Mouse (Mus musculus): ENCODE results near the gene Limk1. TPM values are rescaled to one million over a fixed set of nuclear protein-coding genes. Genes with fewer than 3 reads are reported as not detected.

Gene Limk1
- polyA plus RNA-seq (2012; rRNA removed): 5.4 and 7.1 TPM in 2 replicates

DNA sequence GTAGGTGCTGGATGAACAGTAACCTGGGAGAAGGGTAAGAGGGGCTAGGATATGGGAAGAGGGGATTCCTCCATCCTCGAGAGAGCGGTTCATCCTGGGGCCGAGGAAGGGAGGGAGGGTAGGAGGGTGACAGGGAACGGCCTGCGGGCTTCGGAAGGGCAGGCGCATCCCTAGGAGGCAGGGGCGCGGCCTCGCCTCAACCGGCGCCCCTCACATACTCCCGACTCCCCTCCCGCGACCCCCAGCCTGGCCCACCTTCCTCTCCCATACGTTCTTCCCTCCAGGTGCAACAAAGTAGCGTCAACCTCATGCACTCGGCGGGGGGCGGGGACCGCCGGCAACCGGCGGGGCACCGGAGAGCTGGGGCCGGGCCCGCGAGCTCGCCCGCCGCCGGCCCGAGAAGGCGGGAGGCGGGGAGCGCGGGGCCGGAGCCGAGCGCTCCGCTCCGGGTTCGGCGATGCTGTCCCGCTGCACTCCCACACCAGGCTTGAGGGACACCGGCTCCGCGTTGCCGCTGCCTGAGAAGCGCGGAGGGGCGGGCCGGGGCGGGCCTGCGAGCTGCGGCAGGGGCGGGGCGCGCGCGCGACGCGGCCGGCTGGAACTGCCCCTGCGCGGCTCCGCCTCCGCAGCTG is at the start of gene Limk1:
Limk1 (minus strand) TSS at position 513 of the 632 bp plus-strand sequence.
- WGBS: 1% methylated on average over 64 of the region's 69 CpGs
- no peak for DNase-seq (ENCODE audit: low read depth, low spot score)

- WGBS: 66% methylated on average over 2 of the region's 2 CpGs
- no peak for DNase-seq (ENCODE audit: low read depth, low spot score)
Observed at GRCm38 (mm10) chr5:134734920-134735319, 46.5 kb upstream of the Limk1 start.

DNA sequence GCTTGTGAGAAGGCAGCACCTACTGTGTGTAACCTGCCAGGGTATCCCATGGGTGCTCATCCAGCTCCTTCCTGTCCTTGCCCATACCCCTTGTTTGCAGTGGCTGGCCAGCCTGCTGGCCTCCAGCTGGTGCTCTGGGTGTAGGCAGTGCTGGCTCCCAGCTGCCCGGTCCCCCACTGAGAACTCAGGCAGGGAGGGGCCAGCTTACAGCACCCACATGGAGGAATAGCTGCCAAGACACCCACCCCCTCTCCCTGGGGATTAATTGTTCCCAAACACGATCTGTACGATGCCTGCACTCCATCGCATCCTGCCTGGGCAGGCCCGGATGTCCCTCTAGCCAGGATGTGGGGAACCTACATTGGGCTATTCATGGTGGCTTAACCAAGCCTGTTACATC is 45.7 kb upstream of the Limk1 start:
- 59% methylated on average over 5 of the region's 5 CpGs for WGBS
- no peak for DNase-seq (ENCODE audit: low read depth, low spot score)

DNA sequence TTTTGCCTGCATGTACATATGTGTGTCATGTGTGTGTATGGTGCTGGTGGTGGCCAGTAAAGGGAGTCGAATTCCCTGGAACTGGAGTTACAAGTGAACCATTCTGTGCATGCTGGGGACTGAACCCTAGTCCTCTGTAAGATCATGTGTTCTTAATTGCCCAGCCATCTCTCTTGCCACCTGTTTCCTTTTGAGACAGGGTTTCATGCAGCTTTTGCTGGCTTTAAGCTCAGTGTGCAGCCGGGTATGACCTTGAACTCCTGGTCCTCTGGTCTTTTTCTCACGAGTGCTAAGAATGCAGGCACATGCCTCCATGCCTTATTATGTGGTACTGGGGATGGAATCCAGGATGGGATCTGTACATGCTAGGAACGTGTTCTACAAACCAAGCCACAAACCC is 44.8 kb upstream of the Limk1 start:
- no peak for DNase-seq (ENCODE audit: low read depth, low spot score)
- whole genome bisulfite sequencing: 72% methylated on average over 4 of the region's 4 CpGs

DNA sequence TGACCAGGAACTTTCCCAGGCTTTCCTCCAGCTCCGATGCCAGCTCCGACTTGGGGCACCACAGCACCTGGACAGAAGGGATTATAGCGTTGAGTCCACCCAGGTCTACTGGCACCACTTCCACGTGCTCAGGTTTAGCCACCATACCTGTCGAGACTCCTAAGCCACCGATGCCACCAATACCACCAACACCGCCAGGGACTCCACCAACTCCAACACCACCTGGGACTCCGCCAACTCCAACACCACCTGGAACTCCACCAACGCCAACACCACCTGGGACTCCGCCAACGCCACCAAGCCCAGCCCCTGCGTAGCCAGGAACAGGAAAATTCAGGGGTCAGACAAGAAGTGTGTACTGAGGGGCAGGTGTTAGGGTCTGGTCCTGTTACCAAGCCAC is 40.7 kb upstream of the Limk1 start:
- DNase-seq (ENCODE audit: low read depth, low spot score): no peak
- 81% methylated on average over 12 of the region's 12 CpGs for WGBS

- WGBS: 68% methylated on average over 3 of the region's 3 CpGs
- DNase-seq (ENCODE audit: low read depth, low spot score): no peak
Observed at GRCm38 (mm10) chr5:134728535-134728934, 40.1 kb upstream of the Limk1 start.

DNA sequence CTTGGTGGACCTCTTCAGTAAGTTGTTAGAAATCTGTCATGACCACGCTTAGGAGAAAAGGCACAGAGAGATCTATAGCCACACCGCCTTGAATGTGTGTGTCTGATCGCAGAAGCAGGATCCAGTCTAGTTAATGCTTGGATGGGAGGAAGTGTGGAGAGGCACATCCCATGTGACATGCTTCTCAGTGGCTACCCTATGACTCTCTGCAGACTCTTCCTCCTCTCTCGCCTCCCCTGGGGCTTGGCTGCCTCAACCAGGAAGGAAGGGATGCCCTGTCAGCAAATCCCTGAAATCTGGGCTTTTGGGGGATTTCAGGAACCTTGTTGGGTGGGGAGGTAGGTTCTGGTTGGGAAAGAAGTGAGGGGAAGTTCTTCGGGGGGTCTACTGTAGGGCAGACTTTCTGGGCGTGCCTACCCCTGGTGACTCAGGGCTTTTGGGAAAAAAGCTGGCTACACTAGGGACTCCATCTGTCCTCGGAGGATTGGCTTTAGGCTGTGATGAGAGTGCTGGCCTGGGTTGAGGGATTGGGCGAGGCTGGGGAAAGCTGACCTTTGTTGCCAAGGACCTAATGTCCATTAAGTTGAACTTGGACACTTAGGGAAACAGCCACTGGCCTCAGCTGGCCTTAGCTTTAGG is 38.7 kb upstream of the Limk1 start:
- no peak for DNase-seq (ENCODE audit: low read depth, low spot score)
- 70% methylated on average over 8 of the region's 8 CpGs for WGBS

GRCm38 (mm10) chr5:134725299-134725698 is 36.9 kb upstream of the Limk1 start:
- WGBS: 49% methylated on average over 4 of the region's 4 CpGs
- no peak for DNase-seq (ENCODE audit: low read depth, low spot score)

GRCm38 (mm10) chr5:134720058-134720457 is 31.7 kb upstream of the Limk1 start:
- WGBS: 34% methylated on average over 4 of the region's 4 CpGs
- no peak for DNase-seq (ENCODE audit: low read depth, low spot score)

- 69% methylated on average over 7 of the region's 7 CpGs for WGBS
- no peak for DNase-seq (ENCODE audit: low read depth, low spot score)
Observed at GRCm38 (mm10) chr5:134711076-134711475, 22.7 kb upstream of the Limk1 start.

DNA sequence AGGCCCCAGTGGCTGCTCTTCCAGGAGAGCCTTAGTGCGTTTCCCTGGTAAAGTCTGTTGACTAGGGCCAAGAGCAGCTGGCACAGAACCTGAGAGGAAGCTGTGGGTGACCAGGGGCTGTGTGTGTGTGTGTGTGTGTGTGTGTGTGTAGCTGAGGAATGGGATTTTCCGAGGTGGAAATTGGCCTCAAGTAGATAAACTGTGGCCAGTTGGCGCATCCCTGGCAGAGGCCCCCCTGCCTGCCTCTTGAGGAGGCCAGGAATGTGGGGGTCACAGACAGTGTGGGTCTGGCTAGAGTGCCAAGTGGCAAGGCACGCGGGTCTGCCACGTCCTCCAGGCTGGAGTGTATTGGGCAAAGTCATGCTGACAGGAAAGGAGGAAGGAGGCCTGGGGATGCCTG is 20.9 kb upstream of the Limk1 start:
- 40% methylated on average over 6 of the region's 6 CpGs for WGBS
- DNase-seq (ENCODE audit: low read depth, low spot score): no peak

- DNase-seq (ENCODE audit: low read depth, low spot score): peak; percentile 42
Observed at GRCm38 (mm10) chr5:134704157-134704556, 15.8 kb upstream of the Limk1 start.

DNA sequence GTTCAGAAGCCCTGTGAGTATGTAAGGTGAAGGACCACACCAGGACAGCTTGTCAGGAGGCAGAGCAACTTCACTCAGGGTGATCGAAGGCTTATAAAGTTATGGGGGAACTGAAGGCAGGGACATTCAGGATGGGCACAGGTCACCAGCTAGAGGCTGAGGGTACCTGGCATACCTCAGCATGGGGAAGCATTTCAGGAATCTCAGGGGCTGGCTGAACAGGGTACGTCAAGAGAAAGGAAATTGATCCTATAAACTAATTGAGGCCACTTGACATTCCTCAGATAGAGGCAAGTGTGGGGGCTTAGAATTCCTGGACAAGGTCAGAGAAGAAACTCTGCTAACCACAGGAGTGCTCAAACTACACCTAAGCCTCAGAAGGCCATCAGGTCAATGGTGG is 7.1 kb upstream of the Limk1 start:
- DNase-seq (ENCODE audit: low read depth, low spot score): no peak
- WGBS: 60% methylated on average over 2 of the region's 2 CpGs

DNA sequence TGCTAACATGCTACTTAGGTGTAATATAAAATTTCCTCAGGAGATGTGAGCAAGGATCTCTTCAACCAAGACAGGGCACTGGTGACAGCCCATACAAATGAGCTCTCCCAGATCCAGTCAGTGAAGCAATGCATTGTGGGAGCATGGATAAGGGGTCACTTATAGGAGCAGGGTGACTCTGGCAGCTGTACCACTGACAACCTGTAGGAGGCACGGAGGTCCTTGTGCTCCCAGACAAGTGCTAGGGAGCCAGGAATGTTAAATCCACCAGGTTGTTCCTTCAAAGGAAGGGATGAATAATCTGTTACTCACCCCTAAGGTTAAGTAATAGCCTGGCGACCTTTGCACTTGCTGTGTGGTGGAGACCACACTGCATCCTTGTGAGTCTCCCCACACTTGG is 6.7 kb upstream of the Limk1 start:
- no peak for DNase-seq (ENCODE audit: low read depth, low spot score)
- WGBS: 17% methylated on average over 2 of the region's 2 CpGs

- no peak for DNase-seq (ENCODE audit: low read depth, low spot score)
- WGBS: 95% methylated on average over 1 of the region's 1 CpGs
Observed at GRCm38 (mm10) chr5:134692704-134693103, 4.3 kb upstream of the Limk1 start.

GRCm38 (mm10) chr5:134688718-134689284 is 403 bp upstream of the Limk1 start:
- DNase-seq (ENCODE audit: low read depth, low spot score): peak; percentile 96
- under 1% methylated on average over 38 of the region's 38 CpGs for WGBS

DNA sequence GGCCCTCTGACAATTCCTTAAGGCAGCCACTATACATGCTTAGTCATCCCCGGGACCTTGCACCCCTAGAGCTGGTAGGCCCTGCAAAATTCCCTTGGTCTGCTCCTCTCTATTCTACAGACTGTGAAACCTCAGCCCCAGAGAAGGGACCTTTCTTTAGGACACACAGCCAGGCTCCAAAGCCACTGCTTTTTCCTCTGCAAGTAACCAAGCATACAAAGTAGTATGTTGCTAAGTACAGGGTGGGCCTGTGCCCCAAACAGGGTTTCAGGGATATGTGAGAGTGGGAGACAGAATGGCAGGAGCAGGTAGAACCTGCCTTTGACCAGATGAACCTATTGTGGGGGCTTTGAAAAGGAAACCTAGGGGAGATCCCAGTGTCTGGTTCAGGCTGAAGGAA is 1.2 kb downstream of the Limk1 start:
- 75% methylated on average over 1 of the region's 1 CpGs for WGBS
- no peak for DNase-seq (ENCODE audit: low read depth, low spot score)

GRCm38 (mm10) chr5:134686541-134686940 is 1.9 kb downstream of the Limk1 start:
- 88% methylated on average over 6 of the region's 6 CpGs for WGBS
- no peak for DNase-seq (ENCODE audit: low read depth, low spot score)

DNA sequence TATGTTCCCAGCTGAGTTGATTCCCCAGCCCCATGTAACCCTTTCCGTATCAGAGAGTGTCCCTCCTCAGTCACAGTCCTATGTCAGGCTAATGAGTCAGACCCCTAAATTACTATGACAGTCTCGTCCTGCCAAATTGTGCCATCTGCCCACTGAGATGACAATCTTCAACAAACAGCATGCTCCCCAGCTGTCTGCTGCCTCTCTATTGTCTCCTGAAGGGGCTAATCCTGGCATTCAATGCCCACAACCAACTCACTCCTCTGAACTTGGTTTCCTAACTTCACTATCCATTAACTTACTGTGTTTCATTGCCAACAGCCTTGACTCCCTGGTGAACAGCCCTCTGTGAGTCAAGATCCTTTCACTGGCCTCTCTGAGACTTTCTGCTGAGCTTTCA is 4.0 kb downstream of the Limk1 start:
- DNase-seq (ENCODE audit: low read depth, low spot score): no peak
- WGBS: 91% methylated on average over 2 of the region's 2 CpGs

- WGBS: 51% methylated on average over 2 of the region's 2 CpGs
- DNase-seq (ENCODE audit: low read depth, low spot score): no peak
Observed at GRCm38 (mm10) chr5:134683813-134684212, 4.6 kb downstream of the Limk1 start.

GRCm38 (mm10) chr5:134680238-134680637 is 8.2 kb downstream of the Limk1 start:
- DNase-seq (ENCODE audit: low read depth, low spot score): no peak

More at GRCm38 (mm10) chr5:134680238-134680637, 8.2 kb downstream of the Limk1 start:
- WGBS: 60% methylated on average over 12 of the region's 12 CpGs
